Mouse (Mus musculus) macrophage (primary cell): ENCODE results near the gene Smc3. TPM values are rescaled to one million over a fixed set of nuclear protein-coding genes. Genes with fewer than 3 reads are reported as not detected.

Source experiments
- H3K27ac ChIP-seq: fragments of 350-480 bp; formaldehyde crosslinking; 2 replicates; pipeline ENCODE4 v1.9.0; 2021
- H3K36me3 ChIP-seq: fragments of 350-480 bp; formaldehyde crosslinking; 2 replicates; pipeline ENCODE4 v1.9.0; 2021; ENCODE audit errors: inconsistent target
- H3K4me3 ChIP-seq: fragments of 350-480 bp; formaldehyde crosslinking; 2 replicates; pipeline ENCODE4 v1.9.0; 2021; ENCODE audit errors: inconsistent target
- H3K79me2 ChIP-seq: fragments of 350-480 bp; formaldehyde crosslinking; 2 replicates; pipeline ENCODE4 v1.9.0; 2021; ENCODE audit errors: inconsistent target
- WGBS: methylation state at CpG from one replicate; pipeline ENCODE4 v1.1.7; 2026; ENCODE audit warnings: inconsistent platforms; ENCODE audit not compliant: missing documents; 5-methylcytosine and 5-hydroxymethylcytosine counted together
- polyA plus RNA-seq: library from polyadenylated mRNA; stranded (reverse); fragments of 250-400 nt; gene quantifications from 3 replicates; pipeline ENCODE4 v1.2.4, GENCODE M21; 2018; ENCODE audit warnings: inconsistent platforms

The Smc3 gene
- polyA plus RNA-seq, 1 experiment from 2014 or later = 35.2 TPM

DNA sequence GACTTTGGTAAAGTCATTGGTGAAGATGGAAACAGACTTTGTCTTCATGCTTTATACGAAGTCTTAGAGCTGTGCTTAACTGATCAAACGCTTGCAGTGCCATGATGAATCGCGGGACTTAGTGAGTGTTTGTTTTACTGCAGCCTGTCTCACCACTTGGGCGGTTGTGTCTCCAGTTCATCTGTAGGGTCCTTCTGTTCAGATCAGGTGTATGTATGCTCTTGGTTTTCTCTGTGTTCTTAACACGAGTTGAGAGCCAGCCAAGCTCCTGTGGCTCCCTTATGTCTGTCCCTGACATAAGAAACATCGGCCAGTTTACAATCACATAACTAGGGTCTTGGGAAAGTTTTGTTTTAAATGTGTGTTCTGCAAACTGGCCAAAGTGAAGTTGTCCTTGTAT lies 79.8 kb downstream of the Smc3 start:
- 91% methylated on average over 7 of the region's 7 CpGs for WGBS
- H3K27ac ChIP-seq = no peak overlapping the region
- H3K4me3 ChIP-seq = no peak overlapping the region
- no peaks in the 10 kb centered on the region for H3K79me2 ChIP-seq
- no peaks in the 10 kb centered on the region for H3K36me3 ChIP-seq

DNA sequence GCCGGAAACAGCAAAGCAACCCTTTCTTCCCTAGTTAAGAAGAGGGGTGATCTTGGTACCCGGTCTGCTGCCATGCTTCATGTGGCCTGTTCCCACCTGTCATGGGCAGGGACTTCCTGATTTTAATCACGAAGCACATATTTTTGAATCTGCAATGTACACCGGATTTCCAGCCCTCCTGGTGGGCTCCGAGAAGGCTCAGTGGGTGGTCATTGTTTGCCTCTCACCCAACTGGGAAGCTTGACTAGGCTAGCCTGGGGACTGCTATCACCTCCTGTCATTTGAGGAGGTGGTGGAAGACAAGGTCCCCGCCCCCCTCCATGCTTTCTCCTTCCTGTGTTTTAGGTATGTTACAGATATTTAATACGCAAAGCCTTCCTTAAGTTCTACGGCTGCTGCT lies 82.2 kb downstream of the Smc3 start:
- Histone ChIP-seq H3K27ac (no peak overlapping the region), H3K79me2 (no peaks in the 10 kb centered on the region), H3K4me3 (no peak overlapping the region), H3K36me3 (no peaks in the 10 kb centered on the region)
- WGBS = 32% methylated on average over 8 of the region's 8 CpGs

DNA sequence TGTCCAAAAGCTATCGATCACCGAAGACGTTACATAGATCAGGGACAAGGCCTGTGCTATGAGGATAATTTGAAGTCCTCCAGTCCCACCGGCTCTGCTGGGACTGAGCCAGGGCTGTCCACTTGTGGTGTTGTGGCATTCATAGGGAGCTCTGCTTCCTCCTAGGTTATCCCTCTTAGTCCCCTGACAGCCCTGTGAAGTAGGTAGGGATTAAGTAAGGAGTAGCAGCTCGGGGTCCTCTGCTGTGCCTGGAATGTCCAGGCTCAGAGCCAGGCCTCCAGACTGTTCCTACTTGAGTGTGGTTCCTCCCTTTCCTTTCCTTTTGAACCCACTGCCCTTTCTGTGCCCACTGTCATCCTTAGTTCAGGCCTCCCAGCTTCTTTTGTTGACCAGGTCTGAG lies 87.4 kb downstream of the Smc3 start:
- WGBS = 96% methylated on average over 4 of the region's 5 CpGs
- H3K36me3 ChIP-seq = no peaks in the 10 kb centered on the region
- no peak overlapping the region for H3K27ac ChIP-seq
- H3K79me2 ChIP-seq = no peaks in the 10 kb centered on the region
- no peak overlapping the region for H3K4me3 ChIP-seq

DNA sequence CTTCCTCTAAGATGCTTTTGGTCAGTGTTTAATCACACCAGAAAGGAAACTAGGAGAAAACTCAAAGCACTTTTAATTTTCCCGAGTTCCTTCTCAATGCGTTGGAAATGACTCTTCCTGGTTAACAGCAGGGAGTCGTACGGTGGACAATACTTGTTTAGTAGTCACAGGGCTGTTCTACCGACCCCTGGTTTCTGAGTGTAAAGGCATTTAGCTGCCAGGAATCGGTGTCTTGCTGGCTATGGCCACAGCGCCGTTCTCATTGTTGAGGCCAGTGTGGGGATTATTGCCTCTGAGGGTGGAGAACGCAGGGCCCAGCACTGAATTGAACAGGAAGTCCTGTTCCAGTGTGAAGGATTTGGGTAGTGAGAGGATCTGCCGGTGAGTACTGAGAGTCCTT lies 90.6 kb downstream of the Smc3 start:
- WGBS = 74% methylated on average over 10 of the region's 10 CpGs
- Histone ChIP-seq H3K27ac (no peak overlapping the region), H3K36me3 (no peaks in the 10 kb centered on the region), H3K4me3 (no peak overlapping the region), H3K79me2 (no peaks in the 10 kb centered on the region)

DNA sequence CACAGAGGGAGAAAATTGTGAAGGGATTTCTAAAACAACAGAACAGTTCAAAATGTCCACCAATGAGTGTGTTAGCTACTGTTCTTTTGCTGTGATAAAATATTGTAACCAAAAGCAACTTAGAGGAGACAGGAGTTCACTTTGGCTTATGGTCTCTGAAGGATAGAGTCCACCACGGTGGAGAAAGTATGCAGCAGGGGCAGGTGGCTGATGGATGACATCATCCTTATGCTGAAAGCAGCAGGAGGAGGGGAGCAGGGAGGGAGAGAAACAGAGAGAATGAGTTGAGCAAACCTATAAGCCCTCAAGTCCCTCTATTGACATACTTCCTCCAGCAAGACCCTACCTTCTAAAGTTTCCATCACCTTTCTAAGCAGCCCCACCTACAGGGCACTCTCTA lies 93.8 kb downstream of the Smc3 start:
- H3K4me3 ChIP-seq = no peak overlapping the region
- no peak overlapping the region for H3K27ac ChIP-seq
- H3K36me3 ChIP-seq = no peaks in the 10 kb centered on the region
- 50% methylated on average over 1 of the region's 1 CpGs for WGBS
- H3K79me2 ChIP-seq = no peaks in the 10 kb centered on the region

Other genes starting within 250 kb of the Smc3 start
- not detected in 3 replicates for gene Gm10197, start 228.6 kb upstream of the Smc3 start, polyA plus RNA-seq
- 36.4 to 45.9 TPM (median 38.2 TPM) in 3 replicates for gene Smndc1, start 209.8 kb upstream of the Smc3 start, polyA plus RNA-seq
- 3.6 to 17.4 TPM (median 5.0 TPM) in 3 replicates for gene Dusp5, start 71.3 kb upstream of the Smc3 start, polyA plus RNA-seq
- 8.7 to 51.1 TPM (median 18.5 TPM) in 3 replicates for gene Nutf2-ps1, start 11.3 kb upstream of the Smc3 start, polyA plus RNA-seq
- gene Rbm20, start 76.9 kb downstream of the Smc3 start, polyA plus RNA-seq = not detected in 3 replicates